Mouse (Mus musculus) liver, postnatal 0 days (tissue): ENCODE data around the gene Pbxip1.

Source experiments
- CTCF ChIP-seq: sonication (generic); IDR thresholded peaks from 2 replicates; pipeline ENCODE4 v1.5.1; 2016; ENCODE audit warnings: antibody characterized with exemption, low read depth
- EP300 ChIP-seq: IDR thresholded peaks from 2 replicates; pipeline ENCODE4 v1.6.1; 2016; ENCODE audit warnings: antibody characterized with exemption, low read depth, mild to moderate bottlenecking

DNA sequence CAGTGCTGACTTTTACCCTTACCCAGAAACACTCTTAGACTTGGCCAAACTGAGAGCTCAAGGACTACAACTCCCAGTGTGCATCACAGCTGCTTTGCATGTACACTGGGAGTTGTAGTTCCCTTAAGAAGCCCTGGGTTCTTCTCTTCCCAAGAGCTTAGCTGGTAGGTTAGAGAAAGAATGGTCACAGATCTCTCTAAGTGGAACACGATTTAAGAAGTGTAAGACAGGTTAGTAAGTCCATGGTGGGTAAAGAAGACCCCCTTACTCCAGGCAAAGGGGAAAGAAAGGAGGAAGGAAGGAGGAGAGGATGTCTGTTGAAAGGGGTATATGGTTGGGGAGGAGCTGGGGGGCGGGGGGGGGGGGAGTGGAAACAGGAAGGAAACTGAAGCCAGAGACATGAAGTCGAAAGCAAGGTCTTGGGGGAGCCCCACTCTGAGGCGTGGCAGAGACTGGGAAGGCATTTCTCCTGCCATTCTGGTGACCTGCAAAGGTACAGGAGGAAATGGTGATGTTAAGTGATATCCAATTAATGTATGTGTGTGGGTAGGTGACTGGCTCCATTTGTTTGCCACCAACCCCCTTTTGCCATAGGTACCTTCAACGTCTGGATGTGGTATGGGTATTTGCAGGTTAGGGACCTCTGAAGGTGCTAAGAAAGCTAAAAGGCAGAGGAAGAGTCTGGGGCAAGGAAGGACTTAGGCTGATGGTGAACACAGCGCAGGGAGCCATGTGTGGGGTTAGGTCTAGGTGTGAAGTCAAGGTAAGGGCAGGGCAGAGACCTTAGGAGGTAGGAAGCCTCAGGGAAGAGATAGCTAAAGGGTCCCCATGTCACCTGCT lies 47.4 kb upstream of the Pbxip1 start:
- no peak for TF ChIP-seq EP300
- TF ChIP-seq CTCF: no peak
